Mouse (Mus musculus): ENCODE results near the gene Rad52.

Rad52 gene

GRCm38 (mm10) chr6:119902204-119903080 lies at the start of gene Rad52:
Rad52 (plus strand) TSS chr6:119902698.
- peak; percentile 93 for DNase-seq (ENCODE audit: extremely low read depth, insufficient read length, low spot score)

- DNase-seq (ENCODE audit: extremely low read depth, insufficient read length, low spot score) = no peak
Measured at GRCm38 (mm10) chr6:119854156-119854555, 48.3 kb upstream of the Rad52 start.

DNA sequence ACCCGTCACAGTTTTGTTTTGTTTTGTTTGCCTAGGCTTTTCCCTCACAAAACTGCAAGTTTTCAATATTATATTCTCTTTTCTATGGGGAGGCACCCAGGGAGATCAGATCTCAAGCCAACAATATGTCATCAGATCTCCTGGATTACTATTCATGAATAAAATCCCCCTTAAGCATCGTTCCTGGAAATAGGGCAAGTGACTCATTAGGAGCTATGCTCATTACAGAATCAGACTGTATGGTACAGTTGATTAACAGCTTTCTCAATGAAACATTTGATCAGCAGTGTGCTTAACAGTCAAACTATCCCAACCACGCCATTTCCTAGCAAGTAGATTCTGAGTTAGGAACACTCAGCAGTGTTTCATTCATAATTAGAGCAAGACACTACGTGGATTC lies 47.0 kb upstream of the Rad52 start:
- DNase-seq (ENCODE audit: extremely low read depth, insufficient read length, low spot score) = no peak

GRCm38 (mm10) chr6:119860236-119860635 lies 42.3 kb upstream of the Rad52 start:
- DNase-seq (ENCODE audit: extremely low read depth, insufficient read length, low spot score) = no peak

DNA sequence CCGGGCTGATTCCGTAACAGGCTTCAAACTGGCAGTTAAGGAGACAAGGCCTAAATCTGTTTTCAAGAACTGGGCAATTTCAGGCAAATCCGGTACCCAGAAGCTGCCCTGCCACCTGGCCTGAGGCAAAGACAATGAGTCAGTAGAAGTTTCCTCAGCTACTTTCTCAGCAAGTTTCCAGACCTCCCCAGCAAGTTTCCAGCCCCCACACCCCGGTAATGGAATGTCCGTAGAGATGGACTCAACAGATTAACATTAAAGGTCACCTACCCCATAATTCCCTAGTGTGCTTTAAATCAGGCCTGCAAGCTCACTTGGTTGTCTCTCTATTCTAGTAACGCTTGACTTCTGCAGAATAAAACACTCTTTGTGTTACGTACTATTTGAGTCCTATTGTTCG lies 41.0 kb upstream of the Rad52 start:
- DNase-seq (ENCODE audit: extremely low read depth, insufficient read length, low spot score) = no peak

DNA sequence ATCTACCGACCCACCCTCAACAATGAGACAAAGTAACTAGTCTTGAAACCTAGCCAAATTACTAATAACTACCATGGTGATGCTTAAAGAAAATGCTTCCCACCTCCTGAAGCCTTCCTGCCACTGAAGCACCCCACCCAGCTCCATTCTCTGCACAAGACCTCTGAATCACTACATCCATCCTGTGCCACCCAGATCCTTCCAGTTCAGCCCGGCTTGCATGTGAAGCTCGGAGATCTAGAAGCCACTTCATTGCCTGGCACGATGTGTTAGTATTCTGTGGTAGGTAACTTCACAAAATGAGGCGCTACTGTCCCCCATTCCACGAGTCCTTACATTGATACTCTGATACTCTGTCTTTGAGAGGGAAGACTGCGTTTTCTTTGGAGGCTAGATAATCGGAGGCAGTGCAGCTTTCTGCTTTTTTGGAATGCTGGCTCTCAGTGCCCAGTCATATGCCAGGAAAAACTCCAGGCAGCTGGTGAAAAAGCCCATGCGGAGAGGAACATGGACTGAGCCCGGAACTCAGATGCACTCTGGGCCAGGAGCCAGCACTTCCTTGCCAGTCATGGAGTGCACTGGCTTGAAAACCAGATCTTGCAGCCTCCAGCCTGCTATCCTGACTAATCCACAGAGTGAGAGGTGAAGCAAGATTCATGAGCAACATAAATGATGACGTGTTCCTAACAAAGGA lies 38.0 kb upstream of the Rad52 start:
- peak; percentile 47 for DNase-seq (ENCODE audit: extremely low read depth, insufficient read length, low spot score)

GRCm38 (mm10) chr6:119883151-119883550 lies 19.3 kb upstream of the Rad52 start:
- no peak for DNase-seq (ENCODE audit: extremely low read depth, insufficient read length, low spot score)

DNA sequence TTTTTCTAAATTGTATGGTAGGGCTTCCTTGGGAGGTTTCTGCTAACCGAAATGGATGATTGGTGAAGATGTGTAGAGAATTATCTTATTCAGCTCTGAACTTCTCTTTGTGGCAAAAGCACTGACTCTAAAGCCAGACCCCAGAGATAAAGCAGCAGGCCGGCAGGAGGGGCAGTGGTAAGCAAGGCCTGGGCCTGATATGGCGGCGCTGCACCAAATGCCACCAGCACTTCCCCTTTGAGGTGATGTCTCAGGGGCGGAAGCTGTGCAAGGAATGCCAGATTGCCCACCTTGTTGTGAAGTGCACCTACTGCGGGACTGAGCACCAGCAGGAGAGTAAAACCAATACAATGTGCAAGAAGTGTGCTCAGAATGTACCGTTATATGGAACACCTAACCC lies 9.8 kb upstream of the Rad52 start:
- DNase-seq (ENCODE audit: extremely low read depth, insufficient read length, low spot score) = no peak

- DNase-seq (ENCODE audit: extremely low read depth, insufficient read length, low spot score) = no peak
Measured at GRCm38 (mm10) chr6:119903081-119903789, 737 bp downstream of the Rad52 start.

GRCm38 (mm10) chr6:119905461-119905860 lies 3.0 kb downstream of the Rad52 start:
- no peak for DNase-seq (ENCODE audit: extremely low read depth, insufficient read length, low spot score)

GRCm38 (mm10) chr6:119912046-119912445 lies 9.5 kb downstream of the Rad52 start:
- no peak for DNase-seq (ENCODE audit: extremely low read depth, insufficient read length, low spot score)

GRCm38 (mm10) chr6:119915710-119916109 lies 13.2 kb downstream of the Rad52 start:
- DNase-seq (ENCODE audit: extremely low read depth, insufficient read length, low spot score) = no peak

DNA sequence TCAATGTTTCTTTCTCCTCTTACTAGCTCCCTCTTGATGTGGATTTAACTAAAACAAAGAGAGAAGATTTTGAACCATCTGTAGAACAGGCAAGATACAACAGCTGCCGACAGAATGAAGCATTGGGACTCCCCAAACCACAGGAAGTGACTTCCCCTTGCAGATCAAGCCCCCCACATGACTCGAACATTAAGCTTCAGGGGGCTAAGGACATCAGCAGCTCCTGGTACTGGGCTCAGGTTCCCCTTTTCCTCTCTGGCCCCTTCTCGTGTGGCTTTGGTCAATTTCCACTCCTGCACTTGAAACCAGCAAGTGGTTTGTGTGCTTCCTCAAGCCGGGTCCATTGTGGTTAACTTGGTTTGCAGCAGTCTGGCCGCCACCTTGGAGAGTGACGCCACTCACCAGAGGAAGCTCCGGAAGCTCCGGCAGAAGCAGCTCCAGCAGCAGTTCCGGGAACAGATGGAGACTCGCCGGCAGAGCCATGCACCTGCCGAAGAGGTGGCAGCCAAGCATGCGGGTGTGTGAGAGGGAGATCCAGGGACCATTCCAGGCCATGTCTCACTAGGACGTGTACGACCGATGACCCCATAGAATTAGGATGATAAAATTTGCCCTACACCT lies 16.2 kb downstream of the Rad52 start:
- peak; percentile 16 for DNase-seq (ENCODE audit: extremely low read depth, insufficient read length, low spot score)

GRCm38 (mm10) chr6:119922136-119922535 lies 19.6 kb downstream of the Rad52 start:
- DNase-seq (ENCODE audit: extremely low read depth, insufficient read length, low spot score) = no peak

DNA sequence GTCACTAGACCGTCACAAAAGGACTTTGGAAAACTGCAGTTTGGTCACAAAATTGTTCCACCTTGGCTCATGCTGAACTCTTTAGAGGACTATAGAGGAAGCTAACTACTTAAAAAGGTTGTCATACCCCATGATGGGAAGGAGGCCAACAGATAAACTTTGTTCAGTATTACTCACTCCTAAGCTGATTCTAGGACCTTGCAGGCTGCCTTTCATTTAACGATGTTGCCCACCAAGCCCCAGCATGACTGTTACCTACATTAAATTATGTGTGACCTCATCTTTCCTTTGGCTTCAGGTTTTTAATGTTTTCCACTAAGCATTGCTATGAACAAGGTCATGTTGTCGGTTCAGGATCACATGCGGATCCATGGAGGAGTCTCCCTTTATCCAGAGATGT lies 20.0 kb downstream of the Rad52 start:
- no peak for DNase-seq (ENCODE audit: extremely low read depth, insufficient read length, low spot score)

DNA sequence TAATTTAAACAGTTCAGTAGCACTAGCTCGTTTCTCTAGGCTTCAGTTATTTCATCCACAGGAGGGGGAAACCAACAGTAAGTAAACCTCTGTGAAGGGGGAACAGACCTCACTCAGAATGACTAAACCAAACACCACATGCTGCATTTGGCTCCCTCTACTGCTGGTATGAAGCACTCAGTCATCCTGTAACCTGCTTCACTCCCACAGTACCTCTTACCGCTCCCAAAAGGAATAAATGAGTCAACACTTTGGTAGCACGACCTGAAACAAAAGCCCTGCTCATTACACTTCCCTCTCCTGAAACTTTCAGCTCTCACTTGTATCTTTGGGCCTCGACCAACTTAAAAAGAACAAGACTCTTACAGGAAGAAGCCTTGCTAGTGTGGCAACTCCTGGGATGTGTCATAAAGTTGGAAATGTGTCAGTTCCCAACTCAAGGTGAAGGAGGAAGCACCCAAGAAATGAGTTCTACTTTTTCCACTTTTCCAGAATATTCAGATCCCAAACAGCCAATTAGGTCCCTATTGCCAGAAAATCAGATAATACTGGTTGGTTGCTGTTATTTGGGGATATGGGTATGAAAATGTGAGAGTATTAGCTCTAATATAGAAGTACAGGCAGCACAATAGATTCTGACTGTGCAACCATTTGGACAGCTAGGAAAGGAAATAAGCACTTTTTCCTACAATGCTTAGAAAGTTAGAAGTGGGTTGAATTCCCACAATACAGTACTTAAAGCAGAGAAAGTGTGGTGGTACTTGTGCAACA lies 21.9 kb downstream of the Rad52 start:
- peak; percentile 50 for DNase-seq (ENCODE audit: extremely low read depth, insufficient read length, low spot score)
